Mouse (Mus musculus) right cerebral cortex, adult 18-20 months (tissue): ENCODE results near the gene Slc22a28.
"Not testable (repeated sequence)": the region's sequence is repeated elsewhere in the genome, so short reads cannot be mapped to it uniquely, and the experiment has no call there.

Source experiments
- DNase-seq: peaks from one replicate; pipeline ENCODE4 v3.0.0; 2022; ENCODE audit warnings: mixed read lengths

Slc22a28 gene

DNA sequence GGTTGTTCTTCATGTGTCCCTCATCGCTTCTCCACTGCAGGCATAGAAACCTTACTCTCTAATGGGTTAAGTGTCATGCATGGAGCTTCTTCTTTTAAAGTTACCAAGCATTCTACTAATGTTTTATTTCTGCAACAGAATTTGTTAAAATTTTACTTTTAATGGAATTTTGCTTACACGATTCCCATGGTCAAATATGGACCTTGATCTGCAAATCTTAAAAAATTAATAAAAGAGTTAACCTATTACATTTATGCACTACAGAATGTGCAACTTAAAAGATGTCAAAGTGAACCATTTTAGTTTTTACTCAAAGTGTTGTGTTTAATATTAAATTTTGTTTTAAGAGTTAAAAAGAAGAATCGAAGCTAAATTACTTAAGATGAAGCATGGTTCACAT is at the start of gene Slc22a28:
Gene Slc22a28 (minus strand): TSS at position 102 of the 400 bp plus-strand sequence.
- DNase-seq = not testable (repeated sequence)

DNA sequence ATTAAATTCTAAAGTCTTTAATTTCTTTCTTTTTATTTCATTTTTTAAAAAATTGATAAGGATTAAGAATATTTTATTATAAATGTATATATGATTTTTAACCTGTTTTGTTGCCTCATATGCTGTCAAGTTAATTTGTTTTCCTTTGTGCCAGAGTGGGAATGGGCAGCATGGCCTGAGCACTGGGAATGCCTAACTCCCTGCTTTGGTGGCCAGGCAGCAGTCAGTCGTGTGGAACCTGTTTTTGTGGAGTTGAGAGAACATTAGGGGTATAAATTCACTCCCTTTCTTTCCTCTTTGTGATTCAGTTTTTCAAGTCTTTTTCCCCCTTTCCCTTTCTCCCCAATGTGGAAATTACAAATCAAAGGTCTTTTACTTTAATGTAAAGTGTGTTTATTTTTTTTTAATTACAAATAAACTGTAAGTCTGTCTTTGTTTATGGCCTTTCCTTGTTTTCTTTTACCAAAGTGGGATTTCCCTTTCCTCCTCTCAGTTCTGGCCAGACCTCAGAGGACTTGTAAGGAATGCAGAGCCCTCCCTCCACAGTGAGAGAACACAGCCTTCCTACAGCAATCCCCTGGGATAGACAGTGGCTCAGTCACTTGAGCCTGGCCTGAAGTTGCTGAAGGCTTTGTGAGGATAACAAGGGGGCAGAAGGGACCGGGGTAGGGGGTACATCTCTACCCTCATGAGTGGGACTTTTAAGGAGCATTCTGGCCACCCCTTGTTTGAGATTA is 17.2 kb upstream of the Slc22a28 start:
- DNase-seq = no peak

DNA sequence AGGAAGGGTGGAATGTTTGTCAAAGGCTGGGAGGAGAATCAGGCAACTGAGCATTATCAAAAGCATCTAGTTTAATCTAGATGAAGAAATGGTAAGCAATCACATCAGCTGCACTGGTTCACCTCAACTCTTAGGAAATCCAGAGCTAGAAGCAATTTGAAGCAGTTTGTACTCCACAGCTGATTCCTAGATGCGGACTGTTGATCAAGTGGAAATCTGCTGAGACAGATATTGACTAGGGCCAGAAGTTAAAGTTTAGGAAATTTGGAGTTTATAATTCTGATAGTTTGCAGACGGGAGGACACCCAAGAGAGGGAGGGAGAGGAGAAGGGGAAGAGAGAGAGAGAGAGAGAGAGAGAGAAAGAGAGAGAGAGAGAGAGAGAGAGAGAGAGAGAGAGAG is 10.9 kb upstream of the Slc22a28 start:
- DNase-seq = not testable (repeated sequence)

GRCm38 (mm10) chr19:8134127-8134841 is 2.5 kb upstream of the Slc22a28 start:
- DNase-seq = not testable (repeated sequence)

- no peak for DNase-seq
These were observed 111.9 kb downstream of the Slc22a28 start for GRCm38 (mm10) chr19:8019904-8020349.

DNA sequence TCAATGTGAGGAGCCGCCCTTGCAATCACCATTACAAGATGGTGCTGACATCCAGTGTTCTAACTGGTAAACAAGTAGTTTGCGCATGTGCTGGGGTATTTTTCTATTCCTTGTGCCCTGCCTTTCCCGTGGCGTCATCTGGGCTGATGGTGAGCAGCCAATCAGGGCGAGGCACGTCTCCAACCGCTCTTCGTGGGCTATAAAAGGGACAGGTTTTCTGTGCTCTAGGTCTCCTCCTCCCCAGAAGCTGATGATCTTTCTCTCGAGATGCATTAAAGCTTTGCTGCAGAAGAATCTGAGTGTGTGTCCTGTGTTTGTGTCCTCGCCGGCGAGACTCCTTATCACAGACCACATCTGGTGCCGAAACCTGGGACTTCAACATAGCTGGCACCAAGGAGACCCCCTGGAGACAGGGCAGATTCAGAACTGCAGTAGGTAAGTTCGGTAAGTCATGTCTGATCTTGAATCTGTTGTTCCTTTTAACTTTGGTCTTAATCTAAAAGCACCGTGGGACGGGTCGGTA is 112.4 kb downstream of the Slc22a28 start:
- not testable (repeated sequence) for DNase-seq

GRCm38 (mm10) chr19:8018535-8018934 is 113.2 kb downstream of the Slc22a28 start:
- DNase-seq = not testable (repeated sequence)
